Mouse (Mus musculus) G1E (cell line): ENCODE data around the gene Xbp1. TPM values are rescaled to one million over a fixed set of nuclear protein-coding genes. Genes with fewer than 3 reads are reported as not detected.
A peak's percentile ranks its signal among the peaks of the same experiment; 100 is the strongest.
"Not testable (repeated sequence)": the region's sequence is repeated elsewhere in the genome, so short reads cannot be mapped to it uniquely, and the experiment has no call there.

Experiments used
- ATAC-seq: 2 replicates; pipeline ENCODE4 v1.8.0; 2016; ENCODE audit warnings: mild to moderate bottlenecking; ENCODE audit not compliant: insufficient number of reproducible peaks, poor library complexity, low FRiP score, severe bottlenecking; ENCODE audit errors: extremely low read depth
- DNase-seq: peaks from one replicate; pipeline ENCODE4 v3.0.0; 2012; ENCODE audit warnings: low spot score
- H3K27me3 ChIP-seq: 2 replicates; pipeline ENCODE4 v1.6.1; 2012; ENCODE audit warnings: mild to moderate bottlenecking, low read length, inconsistent platforms; ENCODE audit not compliant: insufficient read depth
- H3K36me3 ChIP-seq: replicated peaks from 2 replicates; pipeline ENCODE3; 2012; ENCODE audit warnings: mild to moderate bottlenecking, inconsistent platforms
- H3K4me1 ChIP-seq: 2 replicates; pipeline ENCODE4 v1.6.1; 2012; ENCODE audit warnings: low read depth, low read length, inconsistent platforms, mixed read lengths; ENCODE audit not compliant: insufficient read depth
- H3K4me3 ChIP-seq: 2 replicates; pipeline ENCODE4 v1.5.1; 2012; ENCODE audit warnings: low read depth, mild to moderate bottlenecking, inconsistent platforms, low read length, moderate library complexity, mixed read lengths
- H3K9me3 ChIP-seq: replicated peaks from 2 replicates; pipeline ENCODE4 v1.6.1; 2012; ENCODE audit warnings: inconsistent platforms
- CTCF ChIP-seq: IDR thresholded peaks from 2 replicates; pipeline ENCODE4 v1.5.1; 2012; ENCODE audit warnings: low read depth, low read length, inconsistent platforms, mixed read lengths
- GATA1 ChIP-seq: IDR thresholded peaks from 2 replicates; pipeline ENCODE4 v1.6.1; 2012; ENCODE audit warnings: borderline replicate concordance, low read length, inconsistent platforms, mixed read lengths
- GATA2 ChIP-seq: IDR thresholded peaks from 2 replicates; pipeline ENCODE4 v1.6.1; 2012; ENCODE audit warnings: low read depth, low read length, inconsistent platforms, borderline replicate concordance
- POLR2AphosphoS5 ChIP-seq: IDR thresholded peaks from 2 replicates; pipeline ENCODE4 v1.6.1; 2012; ENCODE audit warnings: low read depth, low read length, inconsistent platforms; ENCODE audit not compliant: insufficient replicate concordance
- TAL1 ChIP-seq: conservative IDR thresholded peaks from 2 replicates; pipeline ENCODE4 v1.6.1; 2012; ENCODE audit warnings: low read depth, low read length, inconsistent platforms, mixed read lengths
- polyA plus RNA-seq: library from polyadenylated mRNA; stranded (reverse); fragments of >175 nt; gene quantifications from 2 replicates; pipeline ENCODE4 v1.2.3, GENCODE M21; 2012
- total RNA-seq, 2 experiments: library from RNA; stranded (forward) in 1 of 2; stranded (reverse) in 1 of 2; fragments of 200-1000 nt in 1 of 2; fragments of >200 nt in 1 of 2; fragmentation: Nextera tagmentation in 1 of 2; gene quantifications; 2 replicates each; pipeline ENCODE4 v1.2.3; 2014 to 2017

Xbp1 gene
- 164 and 185 TPM in 2 replicates for total RNA-seq (2014; fragmentation: Nextera tagmentation)
- 125 TPM in 2 replicates for total RNA-seq (2017)
- polyA plus RNA-seq: 50.6 and 66.6 TPM in 2 replicates

GRCm38 (mm10) chr11:5520412-5521265, at the start of gene Xbp1:
Gene Xbp1, plus strand, starts transcription at chr11:5520659.
- H3K27me3 ChIP-seq: peaks cover 12% of the 10 kb centered on the region
- H3K4me1 ChIP-seq: peaks cover 45% of the 10 kb centered on the region
- DNase-seq: peak; percentile 97
- no peaks in the 10 kb centered on the region for H3K9me3 ChIP-seq
- TF ChIP-seq TAL1: no peak
- TF ChIP-seq GATA1: no peak
- TF ChIP-seq GATA2: no peak
- no peak for TF ChIP-seq CTCF
- no peak for TF ChIP-seq POLR2AphosphoS5
- peak within 1 kb of the TSS; percentile 89 for H3K4me3 ChIP-seq
- peaks cover 37% of the 10 kb centered on the region for H3K36me3 ChIP-seq
- peak; percentile 85 for ATAC-seq

GRCm38 (mm10) chr11:5474130-5474529, 46.3 kb upstream of the Xbp1 start:
- Histone ChIP-seq H3K4me3 (no peak overlapping the region), H3K36me3 (no peaks in the 10 kb centered on the region), H3K27me3 (peaks cover 11% of the 10 kb centered on the region), H3K9me3 (peaks cover 5% of the 10 kb centered on the region), H3K4me1 (no peaks in the 10 kb centered on the region)
- DNase-seq (no peak), ATAC-seq (no peak)
- TF ChIP-seq CTCF (peak; percentile 59), POLR2AphosphoS5 (no peak), TAL1 (no peak), GATA2 (no peak)

GRCm38 (mm10) chr11:5475556-5476118, 44.8 kb upstream of the Xbp1 start:
- H3K4me3 ChIP-seq, ATAC-seq, H3K36me3 ChIP-seq, DNase-seq, H3K9me3 ChIP-seq, H3K4me1 ChIP-seq: not testable (repeated sequence)
- peaks cover 18% of the 10 kb centered on the region for H3K27me3 ChIP-seq

GRCm38 (mm10) chr11:5476806-5477205, 43.7 kb upstream of the Xbp1 start:
- Histone ChIP-seq H3K36me3 (no peaks in the 10 kb centered on the region), H3K9me3 (no peaks in the 10 kb centered on the region), H3K4me1 (peaks cover 3% of the 10 kb centered on the region; the same call in 1 of the 2 replicates), H3K4me3 (no peak overlapping the region), H3K27me3 (peaks cover 18% of the 10 kb centered on the region)
- DNase-seq (no peak), ATAC-seq (no peak)
- no peak for TF ChIP-seq GATA1
- no peak for TF ChIP-seq CTCF
- no peak for TF ChIP-seq TAL1
- TF ChIP-seq GATA2: no peak
- TF ChIP-seq POLR2AphosphoS5: no peak

- TF ChIP-seq GATA2: no peak
- TF ChIP-seq CTCF: no peak
- no peak for TF ChIP-seq POLR2AphosphoS5
- TF ChIP-seq TAL1: no peak
- TF ChIP-seq GATA1: no peak
- Histone ChIP-seq H3K9me3 (no peaks in the 10 kb centered on the region), H3K4me1 (peaks cover 3% of the 10 kb centered on the region; the same call in 1 of the 2 replicates), H3K27me3 (peaks cover 26% of the 10 kb centered on the region), H3K36me3 (no peaks in the 10 kb centered on the region), H3K4me3 (no peak overlapping the region)
- no peak for ATAC-seq
- DNase-seq: no peak
These were observed 42.3 kb upstream of the Xbp1 start for GRCm38 (mm10) chr11:5478193-5478592.

GRCm38 (mm10) chr11:5478831-5479230, 41.6 kb upstream of the Xbp1 start:
- Histone ChIP-seq H3K9me3 (no peaks in the 10 kb centered on the region), H3K36me3 (no peaks in the 10 kb centered on the region), H3K4me3 (no peak overlapping the region), H3K4me1 (peaks cover 3% of the 10 kb centered on the region; the same call in 1 of the 2 replicates), H3K27me3 (peaks cover 26% of the 10 kb centered on the region)
- DNase-seq: no peak
- TF ChIP-seq GATA1: no peak
- no peak for TF ChIP-seq GATA2
- TF ChIP-seq TAL1: no peak
- no peak for TF ChIP-seq POLR2AphosphoS5
- no peak for TF ChIP-seq CTCF
- no peak for ATAC-seq
